Mouse (Mus musculus) testis, postnatal 14 days (tissue): Measurements from ENCODE around the gene Sox6.

Experiments
- DNase-seq: peaks from one replicate; pipeline ENCODE4 v3.0.0; 2021; ENCODE audit warnings: low spot score

The Sox6 gene

DNA sequence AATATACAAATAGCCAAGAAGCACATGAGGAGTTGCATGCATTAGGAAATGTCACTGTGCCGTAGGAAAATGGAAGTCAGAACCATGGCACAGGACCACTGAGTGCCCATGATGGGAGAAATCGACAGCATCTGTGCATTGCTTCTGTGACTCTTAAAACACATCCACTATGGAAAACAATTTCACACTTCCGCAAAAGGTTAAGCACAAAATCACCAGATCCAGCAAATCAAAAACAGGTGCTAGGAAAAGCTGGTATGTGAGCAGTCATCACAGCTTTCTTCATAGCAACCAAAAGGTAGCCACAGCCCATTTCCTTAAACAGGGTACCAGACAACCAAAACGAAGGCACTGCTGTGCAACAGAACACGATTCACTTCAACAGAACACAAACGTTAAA is 52.9 kb downstream of the Sox6 start:
- no peak for DNase-seq

DNA sequence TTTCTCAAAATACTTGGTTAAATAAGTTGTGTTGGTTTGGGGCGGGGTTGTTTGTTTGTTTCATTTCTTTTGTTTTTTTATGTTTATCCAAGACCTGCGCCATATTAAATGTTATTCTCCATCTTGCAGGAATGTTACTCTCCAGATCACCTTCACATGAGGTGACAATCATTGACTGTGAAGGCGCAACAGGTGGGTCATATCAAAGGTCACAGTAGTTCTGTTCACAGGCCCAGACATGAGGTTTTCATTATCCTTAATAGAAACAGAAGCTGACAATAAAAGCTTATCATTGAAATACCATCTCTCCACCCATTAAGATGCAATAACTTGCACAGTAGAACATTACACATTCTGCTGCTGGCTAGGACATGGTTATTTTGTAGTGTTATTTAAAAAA is 54.5 kb downstream of the Sox6 start:
- no peak for DNase-seq

DNA sequence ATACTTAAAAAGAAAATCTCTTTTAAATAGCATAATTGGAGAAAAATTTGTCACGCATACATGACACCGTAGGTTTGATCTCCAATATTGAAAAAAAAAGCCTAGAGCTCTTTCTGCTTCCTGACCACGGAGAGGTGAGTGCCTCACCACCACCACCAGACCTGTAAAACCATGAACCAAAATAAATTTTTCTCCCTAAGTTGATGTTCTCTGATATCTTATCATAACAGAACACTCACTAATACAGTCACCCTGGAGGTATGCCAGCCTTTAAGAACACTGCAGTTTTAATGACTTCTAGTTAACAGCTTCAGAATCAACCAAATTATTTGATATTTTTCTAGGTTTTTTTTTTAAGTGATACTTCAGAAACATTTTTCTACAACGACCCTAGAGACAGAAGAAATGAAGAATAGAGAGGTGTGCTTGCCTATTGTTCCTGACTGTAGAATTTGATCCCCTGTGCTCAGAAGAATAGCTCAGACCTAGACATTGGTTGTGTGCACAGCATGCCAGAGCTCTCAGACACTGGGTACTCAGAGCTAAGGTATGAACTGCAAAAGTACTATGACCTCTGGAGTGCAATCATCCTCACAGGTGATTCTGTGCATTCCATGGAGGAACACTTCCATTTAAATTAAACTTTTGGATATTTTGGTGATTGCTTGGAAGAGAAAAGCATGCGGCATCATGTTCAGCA is 58.6 kb downstream of the Sox6 start:
- DNase-seq: no peak

DNA sequence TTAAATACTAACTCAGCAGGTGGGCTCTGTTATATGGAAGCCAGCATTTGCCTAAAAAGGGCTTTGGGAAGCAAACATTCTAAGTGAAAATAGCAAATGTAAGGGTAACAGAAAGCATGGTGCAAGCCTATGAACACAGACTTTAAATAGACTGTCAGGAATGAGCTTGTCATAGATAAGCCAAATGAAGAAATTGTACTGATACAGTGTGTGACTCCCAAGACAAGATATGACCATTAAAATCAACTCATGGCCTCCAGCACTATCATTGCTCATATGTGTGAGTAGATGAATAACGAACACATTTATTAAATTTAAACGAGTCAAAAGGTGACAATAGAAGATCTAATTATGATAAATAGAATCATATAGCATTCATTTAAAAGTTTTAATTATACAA is 64.1 kb downstream of the Sox6 start:
- no peak for DNase-seq

DNA sequence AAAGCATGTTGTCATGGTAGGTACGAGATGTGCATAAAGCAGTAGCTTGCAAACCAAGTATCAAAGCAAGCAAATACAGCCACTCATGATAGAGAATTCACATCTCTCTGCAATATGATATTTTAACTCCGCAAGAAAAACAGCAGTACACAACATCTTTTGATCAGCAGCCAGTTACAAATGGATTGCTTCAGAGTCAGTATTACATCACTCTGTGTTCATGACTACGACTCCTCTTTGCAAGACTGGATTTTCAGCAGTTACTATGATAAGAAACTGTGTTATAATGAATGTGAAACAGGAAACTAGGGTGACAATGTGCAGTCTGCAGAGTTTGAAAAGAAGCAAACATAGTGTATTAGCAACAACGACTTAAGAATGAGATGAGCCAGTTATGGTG is 71.4 kb downstream of the Sox6 start:
- DNase-seq: no peak

DNA sequence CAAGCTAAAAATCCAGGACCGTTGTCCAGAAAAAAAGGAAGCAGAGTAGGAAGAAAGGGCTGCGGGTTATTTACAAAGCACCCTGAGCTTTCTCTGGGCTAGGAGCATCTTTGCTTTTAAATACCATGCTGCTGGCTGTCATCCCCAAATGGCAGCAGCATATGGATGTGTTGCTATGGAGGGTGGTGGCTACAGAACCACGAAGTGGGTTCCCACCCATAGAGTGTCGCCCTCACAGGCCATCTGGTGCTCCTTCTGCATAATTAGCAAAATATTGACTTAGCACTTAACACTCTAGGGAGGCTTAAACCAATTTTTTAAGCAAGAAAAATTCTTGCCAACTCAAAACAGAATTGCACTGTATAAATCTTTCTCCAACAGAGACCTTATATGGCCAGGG is 72.4 kb downstream of the Sox6 start:
- no peak for DNase-seq

DNA sequence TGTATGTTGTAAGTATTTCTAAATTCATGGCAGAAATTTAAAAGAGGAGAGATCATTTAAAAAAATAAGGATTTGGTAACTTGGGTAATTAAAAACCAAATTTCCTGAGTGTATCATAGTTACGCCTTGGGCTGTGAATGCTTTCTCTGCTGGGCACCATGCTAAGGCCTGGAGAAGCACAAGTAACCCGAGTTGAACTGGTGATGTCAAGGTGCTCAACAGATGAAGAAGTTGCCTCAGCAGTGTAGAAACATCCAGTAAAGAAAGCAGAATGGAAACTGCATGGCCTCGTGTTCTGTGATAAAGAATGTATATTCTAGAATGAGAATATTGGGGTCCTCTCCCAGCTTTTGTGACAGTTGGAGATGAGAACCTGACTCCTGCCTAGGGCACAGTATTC is 85.5 kb downstream of the Sox6 start:
- no peak for DNase-seq

DNA sequence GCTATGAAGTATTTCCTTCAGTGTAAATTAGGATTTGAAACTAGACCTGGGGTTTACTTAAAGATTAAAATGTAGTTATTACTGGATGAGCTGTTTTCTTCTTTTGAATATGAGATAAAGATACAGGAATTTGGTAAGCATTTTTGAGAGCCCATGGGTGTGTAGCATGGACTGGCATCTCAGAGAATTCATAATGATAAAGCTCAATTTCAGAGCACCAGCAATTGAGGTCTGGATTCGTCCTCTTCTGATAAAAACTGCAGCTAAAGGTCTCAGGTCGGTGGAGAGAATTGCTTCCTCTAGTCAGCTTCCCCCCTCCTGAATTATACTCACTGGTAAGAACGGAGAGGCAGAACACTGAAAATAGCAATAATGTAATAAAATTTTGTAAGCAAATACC is 86.4 kb downstream of the Sox6 start:
- DNase-seq: no peak

DNA sequence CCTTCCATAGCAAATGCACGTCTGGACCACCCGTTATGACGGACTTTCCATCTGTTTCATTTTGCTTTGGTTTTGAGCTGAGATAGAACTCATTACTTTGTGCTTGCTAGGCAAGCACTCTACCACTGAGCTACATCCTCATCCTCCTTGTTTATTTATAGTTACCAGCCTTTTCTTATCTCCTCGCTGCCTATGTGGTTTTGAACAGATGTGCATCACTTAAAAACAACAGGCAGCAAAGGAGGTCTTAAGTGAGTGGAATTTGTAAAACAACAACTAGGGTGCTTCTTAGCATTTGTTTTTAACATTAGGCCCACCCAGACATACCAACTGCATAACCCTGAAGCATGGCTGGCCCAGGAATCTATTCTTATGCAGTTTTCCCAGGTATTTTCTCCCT is 86.9 kb downstream of the Sox6 start:
- no peak for DNase-seq

DNA sequence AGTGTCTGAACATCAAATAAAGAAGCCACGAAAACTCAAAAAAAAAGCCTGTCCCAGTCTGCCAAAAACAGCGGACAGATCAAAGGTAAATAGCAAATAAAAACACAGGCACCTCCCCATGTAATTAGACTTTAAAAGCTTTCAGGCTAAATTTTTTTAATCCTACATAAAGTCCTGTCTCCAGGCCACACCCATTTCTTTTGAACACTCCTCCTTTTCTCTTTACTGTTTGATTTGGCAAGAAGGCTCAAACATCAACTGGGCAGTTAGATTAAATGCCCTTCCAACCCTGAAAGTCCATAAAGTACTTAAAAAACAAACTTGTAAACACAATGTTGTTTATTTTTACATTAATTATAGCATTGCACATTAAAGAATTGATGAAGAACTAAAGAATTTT is 90.7 kb downstream of the Sox6 start:
- no peak for DNase-seq

DNA sequence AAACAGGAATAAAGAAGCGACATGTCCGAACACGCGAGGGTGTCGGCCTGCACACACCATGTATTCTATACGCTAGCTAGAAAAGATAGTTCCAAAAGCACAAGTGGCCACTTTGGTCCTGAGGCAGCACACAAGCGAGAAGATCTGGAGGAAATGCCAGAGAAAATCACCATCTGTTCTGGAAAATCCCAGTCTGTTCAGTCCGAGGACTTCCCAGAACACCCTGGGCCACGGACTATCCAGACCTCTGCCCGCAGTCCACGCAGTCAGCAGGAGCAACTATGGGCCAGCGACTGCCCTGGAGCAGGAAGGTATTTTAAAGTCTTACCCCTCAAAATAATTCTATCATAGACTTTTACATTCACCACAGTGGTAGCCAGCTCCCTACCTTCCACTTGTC is 92.0 kb downstream of the Sox6 start:
- DNase-seq: no peak

DNA sequence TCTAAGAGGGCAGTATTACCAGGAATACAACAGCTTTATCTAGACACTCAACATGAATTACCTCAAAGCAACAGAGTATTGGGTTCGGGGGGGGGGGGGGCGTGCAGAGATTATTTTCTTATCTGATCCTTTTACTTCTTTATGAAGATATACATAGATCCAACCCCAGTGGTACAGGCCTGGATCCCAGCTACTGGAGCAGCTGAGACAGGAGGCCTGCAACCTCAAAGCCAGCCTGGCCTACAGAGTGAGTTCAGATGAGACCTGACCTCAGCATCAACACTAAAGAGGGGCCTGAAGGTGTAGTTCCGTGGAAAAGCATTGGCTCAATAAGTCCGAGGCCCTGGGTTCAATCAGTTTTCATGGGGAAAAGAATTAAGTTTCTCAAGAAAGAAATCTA is 93.1 kb downstream of the Sox6 start:
- DNase-seq: no peak

DNA sequence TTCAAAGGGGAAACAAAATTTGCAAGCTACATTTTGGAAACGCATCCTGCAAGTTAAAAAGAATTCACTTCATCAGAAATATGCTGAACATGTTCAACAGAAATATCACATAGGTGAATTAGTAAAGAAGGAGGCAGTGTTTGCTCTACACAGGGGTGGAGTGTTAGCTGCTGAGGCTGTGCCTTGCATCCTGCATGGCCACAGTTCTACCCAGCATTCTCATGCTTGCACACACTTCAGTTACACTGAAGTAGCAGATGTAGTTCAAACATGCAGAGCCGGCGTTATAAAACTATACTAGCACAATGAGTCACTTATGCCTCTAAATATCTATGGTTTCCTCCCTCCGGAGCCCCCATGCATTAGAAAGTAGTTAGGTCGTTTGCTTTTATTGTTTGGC is 94.3 kb downstream of the Sox6 start:
- no peak for DNase-seq

DNA sequence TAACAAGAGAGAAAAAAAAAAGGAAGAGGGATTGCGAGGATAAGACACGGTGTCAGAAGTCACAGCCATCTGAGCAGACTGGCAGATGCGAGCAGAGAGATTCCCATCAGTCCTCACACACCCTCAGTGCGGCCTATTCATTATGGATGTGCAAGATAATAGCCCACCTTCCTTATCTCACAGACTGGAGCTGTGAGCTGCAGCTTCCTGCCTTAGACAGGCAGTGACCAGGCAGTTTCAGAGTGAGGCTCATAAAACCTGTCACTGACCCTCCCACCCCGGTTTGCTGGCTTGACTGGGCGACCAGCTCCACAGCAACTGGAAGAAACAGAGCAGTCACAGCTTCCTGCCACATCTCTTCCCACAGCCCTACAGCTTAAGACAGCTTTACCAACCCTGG is 96.8 kb downstream of the Sox6 start:
- no peak for DNase-seq

DNA sequence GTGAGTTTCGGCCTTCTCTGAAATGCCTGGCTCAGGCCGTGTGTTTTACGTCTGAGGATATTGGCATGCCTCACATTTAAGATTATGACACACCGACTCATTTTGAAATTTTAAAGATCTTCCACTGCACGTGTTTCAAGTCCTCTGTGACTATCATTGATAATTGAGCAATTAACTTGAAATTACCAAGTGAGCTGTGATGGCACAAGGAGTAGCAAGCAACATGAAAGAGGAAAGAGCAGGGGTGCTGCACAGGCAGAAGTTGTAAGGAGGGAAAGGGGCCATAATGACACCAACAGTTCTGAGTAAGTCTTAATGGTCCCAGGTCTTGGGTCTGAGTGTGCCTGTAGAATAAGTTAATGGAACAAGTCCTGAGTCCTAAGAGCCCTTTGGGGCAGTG is 99.3 kb downstream of the Sox6 start:
- DNase-seq: no peak

DNA sequence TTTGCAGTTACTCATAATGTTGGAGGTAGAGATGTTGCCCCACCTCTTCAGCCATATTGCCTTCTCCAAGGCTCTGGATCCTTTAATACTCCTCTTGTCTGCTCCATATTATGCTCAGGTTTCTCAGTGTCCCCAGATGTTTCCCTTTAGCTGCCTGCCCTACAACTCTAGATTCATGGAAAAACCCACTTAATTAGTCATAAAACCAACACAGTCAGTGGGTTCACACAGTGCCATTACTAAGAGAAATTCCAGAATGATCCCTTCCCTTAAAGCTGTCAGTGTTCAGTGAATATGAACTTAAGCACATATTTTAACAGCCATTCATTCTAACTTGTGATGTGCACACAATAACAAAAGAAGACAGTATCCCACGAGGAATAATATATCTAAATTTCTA is 101.7 kb downstream of the Sox6 start:
- DNase-seq: no peak

DNA sequence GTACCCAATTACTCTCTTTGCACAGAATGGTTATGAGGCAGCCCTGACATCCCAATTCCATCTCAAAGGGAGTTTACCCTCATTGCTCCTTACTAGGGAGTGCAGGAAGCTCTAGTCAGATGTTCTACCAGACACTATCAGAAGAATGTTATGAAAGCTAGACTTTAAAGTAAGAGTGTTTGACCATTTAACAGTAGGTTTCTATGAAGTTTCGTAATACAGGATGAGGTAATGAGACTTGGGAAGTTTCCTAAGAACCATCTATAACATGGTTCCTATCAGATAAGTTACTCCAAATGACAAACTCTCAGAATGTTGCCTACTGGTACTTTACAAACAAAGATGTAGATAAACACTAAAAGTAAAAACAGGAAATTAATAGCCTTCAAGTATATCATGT is 123.3 kb downstream of the Sox6 start:
- no peak for DNase-seq

DNA sequence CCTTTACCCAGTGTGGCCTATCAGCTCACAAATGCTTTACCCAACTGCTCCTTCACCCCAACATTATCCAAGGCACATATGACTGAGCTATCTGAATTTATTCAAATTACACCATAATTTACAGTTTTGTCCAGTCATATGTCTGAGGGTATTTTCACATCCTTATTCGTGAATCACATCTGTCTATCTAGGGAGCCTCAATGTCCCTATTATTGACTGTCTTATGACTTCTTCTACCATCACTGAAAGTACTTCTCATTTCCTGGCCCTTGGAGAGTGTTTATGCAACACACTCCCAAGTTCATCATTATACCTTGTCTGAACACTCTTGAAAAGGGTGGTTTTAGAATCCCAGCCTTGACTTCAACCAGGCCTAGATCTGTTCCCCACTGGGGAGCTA is 128.3 kb downstream of the Sox6 start:
- no peak for DNase-seq

DNA sequence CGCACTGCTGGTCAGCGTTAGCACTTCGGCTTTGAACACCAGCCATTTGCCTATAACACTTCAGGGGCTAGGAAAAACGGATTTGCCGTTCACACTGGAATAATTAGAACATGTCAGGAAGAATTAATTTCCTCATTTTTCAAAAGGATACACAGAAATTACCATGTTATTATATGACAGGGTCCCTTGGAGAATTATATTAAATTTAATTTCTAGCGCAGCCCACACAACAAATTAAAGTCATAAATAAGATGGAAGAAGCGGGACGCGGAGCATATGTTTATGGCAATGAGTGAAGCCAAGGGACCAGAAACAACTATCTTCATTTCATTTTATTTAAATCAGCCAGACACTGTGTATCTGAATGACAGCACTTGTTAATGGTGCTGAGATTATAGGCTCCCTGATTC is 133.8 kb downstream of the Sox6 start:
- no peak for DNase-seq

DNA sequence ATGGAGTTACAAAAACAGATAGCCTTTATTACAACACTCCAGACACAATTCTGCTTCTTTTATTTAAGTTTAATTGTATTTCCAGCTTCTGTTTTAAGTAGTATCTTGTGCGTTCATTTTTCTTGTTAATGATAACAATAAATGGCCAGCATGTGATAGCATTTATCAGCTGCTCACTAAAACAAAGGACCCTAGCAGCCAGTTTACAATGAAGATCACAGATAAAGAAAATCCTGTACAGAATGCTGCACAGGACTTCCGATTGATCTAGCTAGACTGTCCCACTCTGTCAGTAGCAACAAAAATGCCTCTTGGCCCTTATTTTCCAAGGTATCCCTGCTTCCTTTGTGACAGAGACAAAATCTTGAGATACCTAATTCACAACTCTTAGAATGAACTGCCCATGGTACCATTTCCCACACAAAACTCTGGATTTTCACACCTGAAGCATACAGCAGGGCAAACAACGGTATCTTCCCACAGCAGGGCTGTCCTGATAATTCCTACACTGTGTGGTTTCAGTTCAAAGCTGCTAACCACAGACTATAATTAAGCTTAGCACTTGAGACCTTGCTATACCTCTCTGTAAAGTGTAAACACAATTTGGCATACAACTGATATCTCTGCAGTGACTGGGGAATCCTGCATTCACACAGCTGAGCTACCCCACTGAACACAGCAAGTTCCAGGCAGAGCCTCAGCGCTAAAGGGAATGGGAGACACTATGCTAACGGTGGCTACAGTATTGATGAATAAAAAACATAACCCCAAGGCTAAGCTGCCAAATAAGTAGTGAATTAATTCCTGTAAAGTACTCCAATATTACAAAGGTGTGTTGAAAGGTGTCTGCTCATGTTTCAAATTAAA is 134.4 kb downstream of the Sox6 start:
- DNase-seq: no peak

DNA sequence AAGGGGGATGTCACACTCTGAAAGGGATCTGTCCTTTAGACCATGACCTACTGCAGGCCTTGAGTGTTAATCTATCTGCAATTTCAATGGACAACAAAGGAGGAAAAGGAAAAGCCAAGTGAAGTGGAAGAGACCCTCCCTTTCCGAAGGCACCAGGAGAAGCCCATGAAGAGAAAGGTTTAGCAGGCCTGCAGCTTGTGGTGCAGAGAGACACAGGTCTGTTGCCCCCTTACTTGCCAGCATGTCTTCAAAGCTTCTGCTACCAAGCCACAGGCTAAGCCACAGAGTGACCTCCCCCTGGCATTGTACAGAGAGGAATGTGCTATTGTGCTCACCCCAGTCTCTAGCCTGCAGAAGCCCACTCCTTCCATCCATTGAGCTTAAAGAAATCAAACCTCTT is 135.2 kb downstream of the Sox6 start:
- DNase-seq: no peak

DNA sequence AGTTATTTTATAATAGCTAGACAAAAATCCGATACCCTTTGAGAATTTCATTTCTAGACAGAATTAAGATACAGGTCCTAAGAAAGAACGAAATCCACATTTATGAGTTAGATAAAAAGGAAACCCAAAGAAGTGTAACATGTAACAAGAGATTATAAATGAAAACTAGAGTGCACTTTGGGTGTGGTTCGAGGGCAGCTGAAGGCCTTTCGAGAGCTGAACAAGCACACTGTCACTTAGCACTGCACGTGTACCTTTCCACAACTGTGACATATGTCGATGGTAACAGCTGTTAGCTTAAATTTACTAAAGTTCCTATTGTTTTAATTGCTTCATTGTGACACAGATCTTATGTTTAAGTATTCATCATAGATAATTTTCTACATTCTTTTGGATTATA is 142.8 kb downstream of the Sox6 start:
- no peak for DNase-seq

DNA sequence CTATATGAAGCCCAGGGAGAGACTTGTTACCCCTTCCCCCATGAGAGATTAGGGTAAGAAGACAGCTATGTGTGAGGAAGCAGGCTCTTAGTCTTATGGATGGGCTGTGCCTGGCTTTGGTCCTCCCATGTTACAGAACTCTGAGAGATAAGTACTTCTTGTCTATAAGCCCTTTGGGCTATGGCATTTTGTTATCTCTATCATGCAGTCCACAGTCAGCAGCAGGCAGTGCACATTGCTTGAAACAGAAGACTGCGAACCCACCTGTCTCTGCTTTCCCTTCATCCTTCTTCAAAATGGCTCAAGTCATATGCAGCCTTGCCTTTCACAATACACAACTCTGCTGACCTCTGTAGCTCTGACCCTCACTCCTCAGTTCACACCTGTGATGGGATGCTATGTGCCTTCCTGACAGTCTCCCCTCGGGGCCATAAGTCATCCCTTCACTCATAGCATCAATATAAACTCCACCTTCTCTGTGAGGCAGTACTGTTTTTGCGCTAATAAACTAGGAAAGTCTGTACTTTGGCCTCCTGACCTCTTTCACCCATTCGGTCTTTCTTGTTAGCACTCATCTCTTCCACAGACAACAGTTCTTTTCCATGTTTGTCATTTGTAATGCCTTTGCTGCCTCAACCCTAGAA is 143.4 kb downstream of the Sox6 start:
- no peak for DNase-seq
